Mouse (Mus musculus) splenic B cell, adult 2 months (primary cell): ENCODE measurements around the gene Tomm40.

Experiments used
- DNase-seq: peaks from one replicate; pipeline ENCODE4 v3.0.0-alpha.2; 2011; ENCODE audit warnings: low read depth, low spot score
- H3K27me3 ChIP-seq: 2 replicates; pipeline ENCODE4 v1.6.1; 2012; ENCODE audit warnings: mild to moderate bottlenecking, low read length, moderate library complexity, mixed read lengths; ENCODE audit not compliant: control insufficient read depth, poor library complexity, insufficient read depth, severe bottlenecking
- H3K36me3 ChIP-seq: 2 replicates; pipeline ENCODE4 v1.6.1; 2012; ENCODE audit warnings: mild to moderate bottlenecking, low read length, moderate library complexity, mixed read lengths; ENCODE audit not compliant: control insufficient read depth, poor library complexity, insufficient read depth, severe bottlenecking

Tomm40 gene

GRCm38 (mm10) chr7:19734178-19734666 lies 19.0 kb upstream of the Tomm40 start:
- no peaks in the 10 kb centered on the region for H3K27me3 ChIP-seq
- no peaks in the 10 kb centered on the region for H3K36me3 ChIP-seq
- DNase-seq: no peak

- no peaks in the 10 kb centered on the region for H3K36me3 ChIP-seq
- peak; percentile 18 for DNase-seq
Measured at GRCm38 (mm10) chr7:19726541-19726940, 11.3 kb upstream of the Tomm40 start.

GRCm38 (mm10) chr7:19724167-19724566 lies 8.9 kb upstream of the Tomm40 start:
- no peaks in the 10 kb centered on the region for H3K27me3 ChIP-seq
- no peaks in the 10 kb centered on the region for H3K36me3 ChIP-seq
- no peak for DNase-seq

More at GRCm38 (mm10) chr7:19726541-19726940, 11.3 kb upstream of the Tomm40 start:
- no peaks in the 10 kb centered on the region for H3K27me3 ChIP-seq

GRCm38 (mm10) chr7:19722754-19723195 lies 7.5 kb upstream of the Tomm40 start:
- H3K27me3 ChIP-seq: no peaks in the 10 kb centered on the region
- DNase-seq: no peak
- no peaks in the 10 kb centered on the region for H3K36me3 ChIP-seq

GRCm38 (mm10) chr7:19719200-19719599 lies 4.0 kb upstream of the Tomm40 start:
- no peaks in the 10 kb centered on the region for H3K36me3 ChIP-seq
- DNase-seq: no peak

GRCm38 (mm10) chr7:19718297-19718952 lies 3.2 kb upstream of the Tomm40 start:
- no peaks in the 10 kb centered on the region for H3K27me3 ChIP-seq

More at GRCm38 (mm10) chr7:19719200-19719599, 4.0 kb upstream of the Tomm40 start:
- no peaks in the 10 kb centered on the region for H3K27me3 ChIP-seq

GRCm38 (mm10) chr7:19717346-19717745 lies 2.1 kb upstream of the Tomm40 start:
- Histone ChIP-seq H3K36me3 (peaks cover 2% of the 10 kb centered on the region; the same call in 1 of the 2 replicates), H3K27me3 (no peaks in the 10 kb centered on the region)
- no peak for DNase-seq

More at GRCm38 (mm10) chr7:19718297-19718952, 3.2 kb upstream of the Tomm40 start:
- peaks cover 2% of the 10 kb centered on the region; the same call in 1 of the 2 replicates for H3K36me3 ChIP-seq
- DNase-seq: no peak

- peaks cover 2% of the 10 kb centered on the region; the same call in 1 of the 2 replicates for H3K36me3 ChIP-seq
- no peaks in the 10 kb centered on the region for H3K27me3 ChIP-seq
- no peak for DNase-seq
Measured at GRCm38 (mm10) chr7:19716822-19717221, 1.6 kb upstream of the Tomm40 start.

- H3K27me3 ChIP-seq: no peaks in the 10 kb centered on the region
- peaks cover 4% of the 10 kb centered on the region; the same call in 1 of the 2 replicates for H3K36me3 ChIP-seq
- DNase-seq: no peak
Measured at GRCm38 (mm10) chr7:19716055-19716682, 931 bp upstream of the Tomm40 start.

- no peak for DNase-seq
- peaks cover 7% of the 10 kb centered on the region for H3K36me3 ChIP-seq
- H3K27me3 ChIP-seq: no peaks in the 10 kb centered on the region
Measured at GRCm38 (mm10) chr7:19714836-19715235, 402 bp downstream of the Tomm40 start.

- DNase-seq: no peak
- peaks cover 7% of the 10 kb centered on the region for H3K36me3 ChIP-seq
- H3K27me3 ChIP-seq: no peaks in the 10 kb centered on the region
Measured at GRCm38 (mm10) chr7:19713598-19713997, 1.6 kb downstream of the Tomm40 start.

GRCm38 (mm10) chr7:19713196-19713595 lies 2.0 kb downstream of the Tomm40 start:
- DNase-seq: peak; percentile 72
- H3K27me3 ChIP-seq: no peaks in the 10 kb centered on the region
- H3K36me3 ChIP-seq: peaks cover 7% of the 10 kb centered on the region

- DNase-seq: peak; percentile 31
- Histone ChIP-seq H3K27me3 (no peaks in the 10 kb centered on the region), H3K36me3 (peaks cover 9% of the 10 kb centered on the region)
Measured at GRCm38 (mm10) chr7:19712414-19712813, 2.8 kb downstream of the Tomm40 start.

- DNase-seq: no peak
- H3K27me3 ChIP-seq: no peaks in the 10 kb centered on the region
- peaks cover 9% of the 10 kb centered on the region for H3K36me3 ChIP-seq
Measured at GRCm38 (mm10) chr7:19710650-19711049, 4.6 kb downstream of the Tomm40 start.

GRCm38 (mm10) chr7:19705271-19705670 lies 10.0 kb downstream of the Tomm40 start:
- no peak for DNase-seq
- Histone ChIP-seq H3K36me3 (0 out of 2 replicates have a peak, but pooled peaks cover 2% of the 10 kb centered on the region), H3K27me3 (no peaks in the 10 kb centered on the region)
